Mouse (Mus musculus): ENCODE measurements around the gene Adad2. TPM values are rescaled to one million over a fixed set of nuclear protein-coding genes. Genes with fewer than 3 reads are reported as not detected.
A peak's percentile ranks its signal among the peaks of the same experiment; 100 is the strongest.

Adad2 gene
- polyA plus RNA-seq, 1 experiment from 2014 or later = not detected

DNA sequence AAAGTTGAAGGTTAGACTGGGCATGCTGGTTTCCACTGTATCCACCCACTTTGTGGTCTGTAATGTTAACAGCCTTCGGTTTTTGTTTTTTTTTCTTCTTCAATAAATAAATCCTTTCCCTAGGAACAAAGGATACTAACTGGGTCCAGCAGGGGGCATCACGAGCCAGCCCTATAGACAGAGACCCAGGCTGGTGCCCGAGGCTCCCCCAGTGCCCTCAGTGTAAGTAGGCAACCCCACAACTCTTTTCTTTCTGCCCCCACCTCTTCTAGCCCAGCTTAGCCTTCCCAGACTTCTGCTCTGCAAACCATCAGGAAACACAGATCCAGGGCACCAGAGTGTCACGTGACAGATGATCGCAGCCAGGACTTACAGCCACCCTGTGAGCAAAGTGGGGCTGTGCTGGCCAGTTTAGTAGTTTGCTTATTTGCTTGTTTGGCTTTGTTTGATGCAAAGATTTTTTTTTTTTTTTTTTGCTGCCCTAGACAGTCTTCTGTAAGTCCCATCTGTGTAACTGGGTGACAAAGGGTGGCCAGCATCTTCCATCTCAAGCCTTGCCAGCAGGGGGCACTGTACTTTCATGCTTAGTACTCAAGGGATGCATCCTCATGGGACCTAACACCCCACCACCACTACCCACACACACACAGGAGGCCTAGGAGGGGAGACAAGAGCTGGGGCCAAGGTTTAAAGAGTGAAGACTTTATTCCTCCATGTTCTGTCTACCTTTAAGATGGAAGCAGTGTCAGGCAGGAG, 44.3 kb downstream of the Adad2 start:
- no peaks in the 10 kb centered on the region for H3K36me3 ChIP-seq (ENCODE audit: control insufficient read depth, insufficient read depth, low read length)
- no peak overlapping the region for H3K4me2 ChIP-seq (ENCODE audit: low read length)
- H3K4me3 ChIP-seq (ENCODE audit: control insufficient read depth in 1 of 2, insufficient read depth in 1 of 2, low read depth in 1 of 2, low read length in 2 of 2) = no peak overlapping the region
- WGBS = 45% methylated on average over 5 of the region's 5 CpGs
- H3K4me1 ChIP-seq (ENCODE audit: control insufficient read depth in 2 of 2, insufficient read depth in 2 of 2, low read length in 2 of 2) = peaks cover 9 to 11% of the 10 kb centered on the region in 2 experiments
- no peaks in the 10 kb centered on the region for H3K27me3 ChIP-seq (ENCODE audit: control insufficient read depth, insufficient read depth, low read length)
- H3K27ac ChIP-seq (replicated peaks in 1 of 2; ENCODE audit: control insufficient read depth in 1 of 2, insufficient read depth in 1 of 2, low read depth in 2 of 2, low read length in 2 of 2) = no peak overlapping the region
- no peak overlapping the region for H3K9ac ChIP-seq (ENCODE audit: low read length)
- H3K9me3 ChIP-seq (ENCODE audit: control insufficient read depth, low read length) = no peaks in the 10 kb centered on the region
- ATAC-seq (ENCODE audit: insufficient number of reproducible peaks, insufficient read depth, low FRiP score, low read depth) = no peak

DNA sequence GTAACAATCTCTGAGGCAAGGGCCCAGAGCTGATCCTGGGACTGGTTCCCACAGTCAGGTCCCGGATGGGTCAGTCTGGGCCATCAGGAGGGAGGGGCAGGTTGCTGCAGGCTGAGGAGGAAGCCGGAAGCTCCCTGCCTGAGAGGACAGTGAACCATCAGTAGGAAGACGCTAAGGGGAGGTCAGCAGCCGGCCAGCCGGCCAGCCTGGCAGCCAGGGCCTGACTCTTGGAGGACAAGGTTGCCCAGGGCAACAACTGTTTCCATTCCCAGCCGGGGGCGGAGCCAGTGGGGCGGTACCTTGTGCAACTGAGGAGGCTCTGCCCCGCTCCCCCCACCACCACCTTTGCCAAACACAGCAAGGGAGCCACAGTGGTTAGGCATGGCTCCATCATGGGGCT, 48.5 kb downstream of the Adad2 start:
- no peak overlapping the region for H3K9ac ChIP-seq (ENCODE audit: low read length)
- no peak overlapping the region for H3K4me3 ChIP-seq (ENCODE audit: control insufficient read depth in 1 of 2, insufficient read depth in 1 of 2, low read depth in 1 of 2, low read length in 2 of 2)
- 10% methylated on average over 9 of the region's 9 CpGs for WGBS
- H3K4me2 ChIP-seq (ENCODE audit: low read length) = no peak overlapping the region
- no peaks in the 10 kb centered on the region for H3K36me3 ChIP-seq (ENCODE audit: control insufficient read depth, insufficient read depth, low read length)
- ATAC-seq (ENCODE audit: insufficient number of reproducible peaks, insufficient read depth, low FRiP score, low read depth) = peak; percentile 32; the same call in 1 of the 2 replicates
- H3K27ac ChIP-seq (replicated peaks in 1 of 2; ENCODE audit: control insufficient read depth in 1 of 2, insufficient read depth in 1 of 2, low read depth in 2 of 2, low read length in 2 of 2) = no peak overlapping the region
- no peaks in the 10 kb centered on the region for H3K27me3 ChIP-seq (ENCODE audit: control insufficient read depth, insufficient read depth, low read length)
- no peaks in the 10 kb centered on the region for H3K9me3 ChIP-seq (ENCODE audit: control insufficient read depth, low read length)
- peaks cover 17 to 23% of the 10 kb centered on the region in 2 experiments for H3K4me1 ChIP-seq (ENCODE audit: control insufficient read depth in 2 of 2, insufficient read depth in 2 of 2, low read length in 2 of 2)

GRCm38 (mm10) chr8:119661892-119662291, 49.3 kb downstream of the Adad2 start:
- Histone ChIP-seq H3K4me2 (ENCODE audit: low read length) (no peak overlapping the region), H3K27ac (replicated peaks in 1 of 2; ENCODE audit: control insufficient read depth in 1 of 2, insufficient read depth in 1 of 2, low read depth in 2 of 2, low read length in 2 of 2) (no peak overlapping the region), H3K4me3 (ENCODE audit: control insufficient read depth in 1 of 2, insufficient read depth in 1 of 2, low read depth in 1 of 2, low read length in 2 of 2) (no peak overlapping the region), H3K9ac (ENCODE audit: low read length) (no peak overlapping the region), H3K27me3 (ENCODE audit: control insufficient read depth, insufficient read depth, low read length) (no peaks in the 10 kb centered on the region), H3K4me1 (ENCODE audit: control insufficient read depth in 2 of 2, insufficient read depth in 2 of 2, low read length in 2 of 2) (peaks cover 21 to 31% of the 10 kb centered on the region in 2 experiments), H3K9me3 (ENCODE audit: control insufficient read depth, low read length) (no peaks in the 10 kb centered on the region), H3K36me3 (ENCODE audit: control insufficient read depth, insufficient read depth, low read length) (no peaks in the 10 kb centered on the region)
- ATAC-seq (ENCODE audit: insufficient number of reproducible peaks, insufficient read depth, low FRiP score, low read depth) = no peak
- WGBS = 73% methylated on average over 6 of the region's 6 CpGs

- Histone ChIP-seq H3K9me3 (ENCODE audit: control insufficient read depth, low read length) (no peaks in the 10 kb centered on the region), H3K4me2 (ENCODE audit: low read length) (no peak overlapping the region), H3K9ac (ENCODE audit: low read length) (no peak overlapping the region), H3K27ac (replicated peaks in 1 of 2; ENCODE audit: control insufficient read depth in 1 of 2, insufficient read depth in 1 of 2, low read depth in 2 of 2, low read length in 2 of 2) (no peak overlapping the region), H3K36me3 (ENCODE audit: control insufficient read depth, insufficient read depth, low read length) (no peaks in the 10 kb centered on the region), H3K27me3 (ENCODE audit: control insufficient read depth, insufficient read depth, low read length) (no peaks in the 10 kb centered on the region), H3K4me1 (ENCODE audit: control insufficient read depth in 2 of 2, insufficient read depth in 2 of 2, low read length in 2 of 2) (peaks cover 21 to 31% of the 10 kb centered on the region in 2 experiments), H3K4me3 (ENCODE audit: control insufficient read depth in 1 of 2, insufficient read depth in 1 of 2, low read depth in 1 of 2, low read length in 2 of 2) (no peak overlapping the region)
- WGBS = 69% methylated on average over 11 of the region's 11 CpGs
- no peak for ATAC-seq (ENCODE audit: insufficient number of reproducible peaks, insufficient read depth, low FRiP score, low read depth)
Observed at GRCm38 (mm10) chr8:119663440-119663839, 50.9 kb downstream of the Adad2 start.

DNA sequence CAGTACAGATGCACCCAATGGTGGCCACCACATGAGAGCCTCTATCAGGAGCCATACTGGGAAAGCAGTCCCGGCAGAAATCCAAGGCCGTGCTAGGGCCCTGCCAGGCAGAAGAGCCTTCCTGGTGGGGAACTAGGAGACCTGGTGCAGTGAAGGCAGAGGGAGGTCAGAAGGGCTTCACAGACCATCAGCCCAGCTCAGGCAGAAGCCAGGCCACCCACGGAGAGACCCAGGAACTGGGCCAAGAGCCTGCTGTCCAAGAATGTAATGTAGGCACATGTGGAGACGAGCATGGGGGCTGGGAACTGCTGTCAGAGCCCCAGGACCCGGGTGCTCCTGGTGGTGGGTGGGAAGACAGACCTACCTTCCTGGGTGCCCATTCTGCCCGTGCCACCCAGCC, 52.7 kb downstream of the Adad2 start:
- no peak for ATAC-seq (ENCODE audit: insufficient number of reproducible peaks, insufficient read depth, low FRiP score, low read depth)
- H3K27ac ChIP-seq (replicated peaks in 1 of 2; ENCODE audit: control insufficient read depth in 1 of 2, insufficient read depth in 1 of 2, low read depth in 2 of 2, low read length in 2 of 2) = no peak overlapping the region
- H3K36me3 ChIP-seq (ENCODE audit: control insufficient read depth, insufficient read depth, low read length) = no peaks in the 10 kb centered on the region
- peaks cover 22 to 36% of the 10 kb centered on the region in 2 experiments for H3K4me1 ChIP-seq (ENCODE audit: control insufficient read depth in 2 of 2, insufficient read depth in 2 of 2, low read length in 2 of 2)
- 65% methylated on average over 6 of the region's 6 CpGs for WGBS
- no peak overlapping the region for H3K9ac ChIP-seq (ENCODE audit: low read length)
- no peak overlapping the region for H3K4me3 ChIP-seq (ENCODE audit: control insufficient read depth in 1 of 2, insufficient read depth in 1 of 2, low read depth in 1 of 2, low read length in 2 of 2)
- H3K4me2 ChIP-seq (ENCODE audit: low read length) = no peak overlapping the region
- no peaks in the 10 kb centered on the region for H3K27me3 ChIP-seq (ENCODE audit: control insufficient read depth, insufficient read depth, low read length)
- H3K9me3 ChIP-seq (ENCODE audit: control insufficient read depth, low read length) = no peaks in the 10 kb centered on the region

Other genes with a start within 250 kb of the Adad2 start
- 25.0 and 25.4 TPM in 2 replicates for gene Mlycd, start 217.9 kb upstream of the Adad2 start, polyA plus RNA-seq (2014; fragmentation: Nextera tagmentation; extraction: Ambion mirVana)
- 0.47 and 0.66 TPM in 2 replicates for gene Osgin1, start 178.6 kb upstream of the Adad2 start, polyA plus RNA-seq (2014; fragmentation: Nextera tagmentation; extraction: Ambion mirVana)
- 0.27 TPM in 1 of 2 replicates, not detected in the other for gene Necab2, start 166.0 kb upstream of the Adad2 start, polyA plus RNA-seq (2014; fragmentation: Nextera tagmentation; extraction: Ambion mirVana)
- not detected in 2 replicates for gene Slc38a8, start 111.0 kb upstream of the Adad2 start, polyA plus RNA-seq (2014; fragmentation: Nextera tagmentation; extraction: Ambion mirVana)
- 62.5 and 64.8 TPM in 2 replicates for gene Mbtps1, start 54.0 kb upstream of the Adad2 start, polyA plus RNA-seq (2014; fragmentation: Nextera tagmentation; extraction: Ambion mirVana)
- gene Hsdl1, start 37.6 kb upstream of the Adad2 start, polyA plus RNA-seq (2014; fragmentation: Nextera tagmentation; extraction: Ambion mirVana) = 34.7 and 40.8 TPM in 2 replicates
- 0.28 TPM in 1 of 2 replicates, not detected in the other for gene Dnaaf1, start 37.5 kb upstream of the Adad2 start, polyA plus RNA-seq (2014; fragmentation: Nextera tagmentation; extraction: Ambion mirVana)
- gene Taf1c, start 7.5 kb upstream of the Adad2 start, polyA plus RNA-seq (2014; fragmentation: Nextera tagmentation; extraction: Ambion mirVana) = 5.4 and 6.2 TPM in 2 replicates
- 0.11 TPM in 1 of 2 replicates, not detected in the other for gene Kcng4, start 22.9 kb downstream of the Adad2 start, polyA plus RNA-seq (2014; fragmentation: Nextera tagmentation; extraction: Ambion mirVana)
- 4.7 and 6.8 TPM in 2 replicates for gene Wfdc1, start 53.6 kb downstream of the Adad2 start, polyA plus RNA-seq (2014; fragmentation: Nextera tagmentation; extraction: Ambion mirVana)
- 0.20 and 0.43 TPM in 2 replicates for gene Atp2c2, start 87.3 kb downstream of the Adad2 start, polyA plus RNA-seq (2014; fragmentation: Nextera tagmentation; extraction: Ambion mirVana)
- 11.1 and 11.4 TPM in 2 replicates for gene Tldc1, start 165.7 kb downstream of the Adad2 start, polyA plus RNA-seq (2014; fragmentation: Nextera tagmentation; extraction: Ambion mirVana)
- 55.1 and 75.9 TPM in 2 replicates for gene Cotl1, start 227.8 kb downstream of the Adad2 start, polyA plus RNA-seq (2014; fragmentation: Nextera tagmentation; extraction: Ambion mirVana)
- gene Klhl36, start 249.5 kb downstream of the Adad2 start, polyA plus RNA-seq (2014; fragmentation: Nextera tagmentation; extraction: Ambion mirVana) = 8.8 and 10.6 TPM in 2 replicates